Mouse (Mus musculus) C2C12 (cell line): ENCODE measurements around the gene Adcy10. TPM values are rescaled to one million over a fixed set of nuclear protein-coding genes. Genes with fewer than 3 reads are reported as not detected.

Experiments
- H3K27me3 ChIP-seq: one replicate; pipeline ENCODE4 v1.6.1; 2011; ENCODE audit not compliant: control insufficient read depth, insufficient read depth, insufficient read length
- H3K36me3 ChIP-seq: one replicate; pipeline ENCODE4 v1.6.1; 2011; ENCODE audit not compliant: control insufficient read depth, insufficient read depth
- H3K4me3 ChIP-seq: one replicate; pipeline ENCODE4 v1.5.1; 2011; ENCODE audit warnings: mild to moderate bottlenecking, control low read depth; ENCODE audit not compliant: poor library complexity, insufficient read depth, severe bottlenecking
- H3K79me2 ChIP-seq: one replicate; pipeline ENCODE4 v1.6.1; 2011; ENCODE audit not compliant: control insufficient read depth, insufficient read depth
- H3K79me3 ChIP-seq: one replicate; pipeline ENCODE4 v1.6.1; 2011; ENCODE audit warnings: low read depth, control low read depth
- H3ac ChIP-seq: one replicate; pipeline ENCODE3; 2011; ENCODE audit warnings: low read depth; ENCODE audit not compliant: control insufficient read depth, insufficient read length
- CEBPB ChIP-seq: IDR thresholded peaks from one replicate; pipeline ENCODE4 v1.6.1; 2011; ENCODE audit warnings: low read depth, mild to moderate bottlenecking, control low read depth, moderate library complexity
- CTCF ChIP-seq: IDR thresholded peaks from one replicate; pipeline ENCODE4 v1.5.1; 2011; ENCODE audit not compliant: control insufficient read depth, insufficient read depth, insufficient read length
- FOSL1 ChIP-seq: IDR thresholded peaks from one replicate; pipeline ENCODE4 v1.8.0; 2011; ENCODE audit warnings: mild to moderate bottlenecking, low read length; ENCODE audit not compliant: poor library complexity, insufficient read depth, severe bottlenecking
- MAX ChIP-seq: IDR thresholded peaks from one replicate; pipeline ENCODE4 v1.6.1; 2011; ENCODE audit warnings: mild to moderate bottlenecking, control low read depth
- MYOD1 ChIP-seq: IDR thresholded peaks from one replicate; pipeline ENCODE4 v1.6.1; 2011; ENCODE audit warnings: low read depth; ENCODE audit not compliant: control insufficient read depth, insufficient read length
- MYOG ChIP-seq: IDR thresholded peaks from one replicate; pipeline ENCODE4 v1.6.1; 2011; ENCODE audit not compliant: control insufficient read depth, insufficient read length; ENCODE audit errors: extremely low read depth
- USF1 ChIP-seq: IDR thresholded peaks from one replicate; pipeline ENCODE4 v1.6.1; 2011; ENCODE audit warnings: low read depth, mild to moderate bottlenecking, control low read depth, moderate library complexity
- polyA plus RNA-seq: library from polyadenylated mRNA; unstranded; fragments of >200 nt; fragmentation: generic; extraction: Trizol; gene quantifications from one replicate; pipeline ENCODE4 v1.2.1, GENCODE M21; 2012; ENCODE audit warnings: missing spikeins

The Adcy10 gene
- polyA plus RNA-seq, 1 experiment = not detected

GRCm38 (mm10) chr1:165608904-165609303 is 123.9 kb downstream of the Adcy10 start:
- no peak for TF ChIP-seq MYOG
- no peak for TF ChIP-seq USF1
- no peak for TF ChIP-seq MYOD1
- no peak for TF ChIP-seq CEBPB
- TF ChIP-seq MAX = no peak
- H3ac ChIP-seq = no peak overlapping the region
- H3K79me2 ChIP-seq = no peaks in the 10 kb centered on the region
- no peaks in the 10 kb centered on the region for H3K27me3 ChIP-seq
- no peak overlapping the region for H3K4me3 ChIP-seq
- H3K79me3 ChIP-seq = no peaks in the 10 kb centered on the region
- H3K36me3 ChIP-seq = peaks cover 5% of the 10 kb centered on the region

GRCm38 (mm10) chr1:165609495-165610320 is 124.7 kb downstream of the Adcy10 start:
- peaks cover 5% of the 10 kb centered on the region for H3K36me3 ChIP-seq
- H3K79me3 ChIP-seq = no peaks in the 10 kb centered on the region
- no peaks in the 10 kb centered on the region for H3K27me3 ChIP-seq
- TF ChIP-seq USF1 = no peak
- TF ChIP-seq MYOG = no peak
- TF ChIP-seq CTCF = no peak
- TF ChIP-seq FOSL1 = no peak
- no peaks in the 10 kb centered on the region for H3K79me2 ChIP-seq
- H3K4me3 ChIP-seq = no peak overlapping the region
- H3ac ChIP-seq = no peak overlapping the region

GRCm38 (mm10) chr1:165610321-165610999 is 125.5 kb downstream of the Adcy10 start:
- Histone ChIP-seq H3K4me3 (no peak overlapping the region), H3ac (no peak overlapping the region), H3K36me3 (peaks cover 5% of the 10 kb centered on the region), H3K27me3 (no peaks in the 10 kb centered on the region), H3K79me3 (no peaks in the 10 kb centered on the region), H3K79me2 (no peaks in the 10 kb centered on the region)
- TF ChIP-seq MYOG = no peak
- TF ChIP-seq CTCF = no peak
- TF ChIP-seq MAX = no peak

GRCm38 (mm10) chr1:165612714-165613113 is 127.7 kb downstream of the Adcy10 start:
- Histone ChIP-seq H3K79me3 (no peaks in the 10 kb centered on the region), H3K4me3 (no peak overlapping the region), H3K36me3 (peaks cover 2% of the 10 kb centered on the region), H3K79me2 (no peaks in the 10 kb centered on the region), H3ac (no peak overlapping the region), H3K27me3 (no peaks in the 10 kb centered on the region)
- no peak for TF ChIP-seq MAX
- no peak for TF ChIP-seq USF1

GRCm38 (mm10) chr1:165613926-165614325 is 128.9 kb downstream of the Adcy10 start:
- H3K79me3 ChIP-seq = no peaks in the 10 kb centered on the region
- TF ChIP-seq FOSL1 (no peak), CEBPB (no peak), CTCF (no peak), MAX (no peak), MYOD1 (no peak), MYOG (no peak), USF1 (no peak)

GRCm38 (mm10) chr1:165614793-165615192 is 129.8 kb downstream of the Adcy10 start:
- no peak overlapping the region for H3ac ChIP-seq
- no peak overlapping the region for H3K4me3 ChIP-seq
- no peaks in the 10 kb centered on the region for H3K79me3 ChIP-seq
- H3K79me2 ChIP-seq = no peaks in the 10 kb centered on the region
- H3K36me3 ChIP-seq = no peaks in the 10 kb centered on the region
- TF ChIP-seq MAX = no peak
- TF ChIP-seq USF1 = no peak
- no peak for TF ChIP-seq CTCF
- TF ChIP-seq MYOG = no peak
- no peak for TF ChIP-seq MYOD1
- no peak for TF ChIP-seq FOSL1
- no peak for TF ChIP-seq CEBPB
- H3K27me3 ChIP-seq = no peaks in the 10 kb centered on the region

More at GRCm38 (mm10) chr1:165613926-165614325, 128.9 kb downstream of the Adcy10 start:
- Histone ChIP-seq H3K27me3 (no peaks in the 10 kb centered on the region), H3ac (no peak overlapping the region), H3K4me3 (no peak overlapping the region), H3K79me2 (no peaks in the 10 kb centered on the region), H3K36me3 (no peaks in the 10 kb centered on the region)
